Mouse (Mus musculus): ENCODE measurements around the gene Vasp. TPM values are rescaled to one million over a fixed set of nuclear protein-coding genes. Genes with fewer than 3 reads are reported as not detected.

The Vasp gene
- polyA plus RNA-seq, 1 experiment = 66.4 TPM

DNA sequence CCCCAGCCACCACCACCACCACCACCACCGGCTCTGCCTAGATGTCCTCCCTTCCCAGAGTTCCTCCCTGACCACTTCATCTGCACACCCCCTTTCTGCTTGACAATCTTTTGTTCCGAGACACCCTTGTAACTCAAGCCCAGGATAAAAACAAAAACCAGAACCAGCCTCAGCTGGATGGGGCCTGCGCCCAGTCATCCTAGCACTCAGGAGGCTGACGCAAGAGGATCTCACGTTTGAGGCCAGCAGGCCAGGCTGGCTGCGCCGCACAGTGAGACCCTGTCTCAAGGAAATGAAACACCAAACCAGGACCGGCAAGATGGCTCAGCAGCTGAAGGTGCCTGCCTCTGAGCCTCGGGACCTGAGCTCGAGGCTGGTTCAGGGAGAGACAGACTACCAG, 4.6 kb downstream of the Vasp start:
- TF ChIP-seq POLR2A (IDR thresholded peaks at IDR 0.05; ENCODE audit: borderline replicate concordance, extremely low read depth, insufficient read depth, insufficient read length, poor library complexity, severe bottlenecking) (no peak), CTCF (IDR thresholded peaks at IDR 0.05; ENCODE audit: borderline replicate concordance, extremely low read depth, insufficient read depth, insufficient read length) (no peak)
- DNase-seq (ENCODE audit: low read depth) = no peak

DNA sequence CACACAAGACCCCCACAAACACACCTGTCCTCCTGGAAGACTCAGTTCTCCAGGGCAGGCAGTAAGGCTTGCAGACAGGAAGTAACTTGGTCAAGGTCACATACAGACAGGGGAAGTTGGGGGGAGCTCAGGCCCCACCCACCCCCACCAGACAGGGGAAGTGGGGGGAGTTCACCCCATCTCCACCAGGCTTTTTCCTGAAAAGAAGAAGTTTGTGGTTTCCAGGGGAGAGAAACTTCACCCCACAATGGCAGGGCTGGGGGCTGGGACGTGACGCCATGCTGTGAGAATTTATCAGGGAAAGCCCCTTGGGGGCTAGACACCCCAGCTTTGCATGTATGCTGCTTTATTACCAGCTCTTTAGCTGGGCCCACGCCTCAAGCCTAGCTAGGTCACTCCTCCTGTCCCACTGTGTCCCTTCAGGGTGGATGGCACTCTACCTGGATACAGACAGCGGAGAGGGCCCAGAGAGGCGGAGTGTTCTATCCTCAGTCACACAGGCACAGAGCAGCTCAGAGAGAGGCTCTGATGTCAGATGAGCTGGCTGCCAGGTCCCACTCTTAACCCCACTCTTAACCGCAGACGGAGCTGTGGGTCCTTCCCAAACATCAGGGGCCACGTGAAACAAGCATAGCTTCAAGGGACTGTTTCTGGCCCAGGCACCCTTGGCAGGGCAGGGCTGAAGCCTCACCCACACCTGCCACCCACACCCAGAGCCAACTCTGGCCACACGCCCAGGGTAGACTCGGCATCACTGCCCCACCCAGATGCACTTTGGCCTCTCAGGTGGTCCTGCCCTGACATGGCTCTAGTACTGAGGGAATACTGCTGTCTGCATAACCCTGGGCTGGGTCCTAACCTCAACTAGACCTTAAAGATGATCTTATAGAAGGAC, 5.4 kb downstream of the Vasp start:
- no peak for TF ChIP-seq CTCF (IDR thresholded peaks at IDR 0.05; ENCODE audit: borderline replicate concordance, extremely low read depth, insufficient read depth, insufficient read length)
- TF ChIP-seq POLR2A (IDR thresholded peaks at IDR 0.05; ENCODE audit: borderline replicate concordance, extremely low read depth, insufficient read depth, insufficient read length, poor library complexity, severe bottlenecking) = no peak
- DNase-seq (ENCODE audit: low read depth) = no peak

DNA sequence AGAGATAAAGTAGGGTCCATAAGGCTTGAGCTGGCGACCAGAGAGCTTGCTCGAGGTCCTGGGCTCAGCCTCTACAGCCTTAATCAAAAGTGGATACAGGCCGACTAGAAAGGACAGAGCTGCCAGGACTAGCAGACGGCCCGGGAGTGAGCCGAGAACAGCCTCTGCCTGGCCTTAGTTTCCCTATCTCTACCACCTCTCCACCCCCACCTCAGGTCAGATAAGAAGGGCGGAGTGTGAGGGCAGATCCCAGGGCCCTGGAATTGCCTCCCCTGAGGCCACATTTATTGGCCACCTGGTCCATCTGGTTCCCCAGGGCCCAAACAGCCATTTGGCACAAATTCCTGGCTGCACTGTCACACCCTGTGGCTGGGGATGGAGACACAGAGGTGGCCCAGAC, 6.5 kb downstream of the Vasp start:
- TF ChIP-seq CTCF (IDR thresholded peaks at IDR 0.05; ENCODE audit: borderline replicate concordance, extremely low read depth, insufficient read depth, insufficient read length) (no peak), POLR2A (IDR thresholded peaks at IDR 0.05; ENCODE audit: borderline replicate concordance, extremely low read depth, insufficient read depth, insufficient read length, poor library complexity, severe bottlenecking) (no peak)
- no peak for DNase-seq (ENCODE audit: low read depth)

DNA sequence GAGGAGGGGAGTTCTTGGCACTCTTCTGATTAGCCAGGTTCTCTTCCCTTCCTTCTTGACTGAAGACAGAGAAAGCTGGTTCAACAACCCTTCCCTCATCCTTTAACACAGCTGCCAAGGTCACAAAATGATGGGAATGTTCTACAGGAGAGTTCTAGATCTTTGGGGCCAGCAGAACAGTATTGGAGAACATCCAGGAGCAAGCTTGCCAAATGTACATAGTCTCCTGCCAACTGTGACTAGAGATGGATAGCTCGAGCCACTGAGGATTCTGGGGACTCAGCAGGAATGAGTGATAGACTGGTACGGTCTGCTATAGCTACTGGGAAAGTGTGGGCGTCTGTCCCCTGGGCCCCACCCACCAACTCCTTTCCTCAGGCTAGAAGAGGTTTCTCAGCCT, 13.3 kb downstream of the Vasp start:
- no peak for DNase-seq (ENCODE audit: low read depth)
- TF ChIP-seq POLR2A (IDR thresholded peaks at IDR 0.05; ENCODE audit: borderline replicate concordance, extremely low read depth, insufficient read depth, insufficient read length, poor library complexity, severe bottlenecking) (no peak), CTCF (IDR thresholded peaks at IDR 0.05; ENCODE audit: borderline replicate concordance, extremely low read depth, insufficient read depth, insufficient read length) (no peak)

DNA sequence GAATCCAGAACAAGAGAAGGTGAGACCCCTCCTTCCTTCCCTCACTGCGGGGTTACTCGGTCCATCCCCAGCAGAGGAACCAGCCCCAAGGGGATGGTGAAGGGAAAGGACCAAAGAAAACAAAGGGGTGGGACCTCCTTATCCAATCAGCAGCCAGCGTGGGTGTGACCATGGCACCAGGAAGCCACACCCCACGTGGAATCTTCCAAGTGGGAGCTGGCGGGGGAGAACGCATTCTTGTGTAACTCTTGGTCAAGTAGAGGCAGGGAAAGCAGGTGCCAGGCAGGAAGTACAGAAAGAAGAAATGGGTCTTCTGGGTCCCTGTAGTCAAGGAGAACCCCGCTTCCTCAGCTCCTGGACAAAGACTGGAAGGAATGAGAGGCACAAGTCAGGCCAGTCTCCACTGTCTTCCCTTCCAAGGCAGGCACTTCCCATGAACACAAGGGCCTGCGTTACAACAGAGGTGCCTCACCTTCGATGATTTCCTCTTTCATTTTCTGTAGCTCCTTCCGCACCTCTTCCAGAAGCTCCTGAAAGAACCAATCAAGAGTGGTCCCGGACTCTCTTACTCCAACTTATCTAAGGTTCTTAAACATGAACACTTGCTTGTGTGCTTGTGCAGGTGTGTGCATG, 14.1 kb downstream of the Vasp start:
- peak; percentile 85 for DNase-seq (ENCODE audit: low read depth)
- TF ChIP-seq CTCF (IDR thresholded peaks at IDR 0.05; ENCODE audit: borderline replicate concordance, extremely low read depth, insufficient read depth, insufficient read length) (no peak), POLR2A (IDR thresholded peaks at IDR 0.05; ENCODE audit: borderline replicate concordance, extremely low read depth, insufficient read depth, insufficient read length, poor library complexity, severe bottlenecking) (no peak)

DNA sequence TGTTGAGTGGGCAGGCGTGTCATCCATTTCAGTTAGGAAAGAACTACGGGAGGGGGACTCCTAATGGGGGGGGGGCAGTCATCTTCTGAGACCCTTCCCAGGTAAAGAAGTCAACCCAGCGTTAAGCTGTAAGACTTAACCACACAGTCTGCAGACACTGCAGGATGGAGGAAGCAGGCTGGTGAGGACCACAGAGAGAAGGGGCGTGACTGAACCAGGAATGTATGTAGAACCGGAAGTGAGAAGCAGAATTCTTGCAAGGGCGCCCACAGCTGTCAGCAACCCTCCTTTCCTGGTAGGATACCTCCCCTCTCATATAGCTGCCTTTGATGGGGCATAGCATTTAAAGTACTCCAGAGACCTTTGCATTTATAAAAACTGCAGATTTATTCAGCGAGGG, 15.1 kb downstream of the Vasp start:
- no peak for DNase-seq (ENCODE audit: low read depth)
- TF ChIP-seq POLR2A (IDR thresholded peaks at IDR 0.05; ENCODE audit: borderline replicate concordance, extremely low read depth, insufficient read depth, insufficient read length, poor library complexity, severe bottlenecking) (no peak), CTCF (IDR thresholded peaks at IDR 0.05; ENCODE audit: borderline replicate concordance, extremely low read depth, insufficient read depth, insufficient read length) (no peak)

DNA sequence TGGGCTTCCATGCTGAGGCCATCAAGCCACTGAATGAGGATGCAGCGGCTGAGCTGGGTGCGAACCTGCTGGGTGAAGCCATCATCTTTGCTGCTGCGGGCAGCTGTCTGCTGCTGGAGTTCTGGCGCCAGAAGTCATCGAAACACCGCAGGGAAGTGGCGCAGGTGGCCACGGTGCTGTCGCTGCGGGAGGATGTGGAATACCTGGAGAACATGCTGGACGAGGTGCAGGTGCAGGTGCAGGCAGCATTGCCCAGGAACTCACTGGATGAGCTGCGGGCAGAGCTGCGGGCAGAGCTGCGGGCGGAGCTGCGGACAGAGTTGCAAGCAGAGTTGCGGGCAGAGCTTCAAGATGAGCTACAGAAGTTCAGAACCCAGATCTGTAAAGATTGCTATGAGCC, 16.2 kb downstream of the Vasp start:
- no peak for DNase-seq (ENCODE audit: low read depth)
- TF ChIP-seq CTCF (IDR thresholded peaks at IDR 0.05; ENCODE audit: borderline replicate concordance, extremely low read depth, insufficient read depth, insufficient read length) (no peak), POLR2A (IDR thresholded peaks at IDR 0.05; ENCODE audit: borderline replicate concordance, extremely low read depth, insufficient read depth, insufficient read length, poor library complexity, severe bottlenecking) (no peak)

DNA sequence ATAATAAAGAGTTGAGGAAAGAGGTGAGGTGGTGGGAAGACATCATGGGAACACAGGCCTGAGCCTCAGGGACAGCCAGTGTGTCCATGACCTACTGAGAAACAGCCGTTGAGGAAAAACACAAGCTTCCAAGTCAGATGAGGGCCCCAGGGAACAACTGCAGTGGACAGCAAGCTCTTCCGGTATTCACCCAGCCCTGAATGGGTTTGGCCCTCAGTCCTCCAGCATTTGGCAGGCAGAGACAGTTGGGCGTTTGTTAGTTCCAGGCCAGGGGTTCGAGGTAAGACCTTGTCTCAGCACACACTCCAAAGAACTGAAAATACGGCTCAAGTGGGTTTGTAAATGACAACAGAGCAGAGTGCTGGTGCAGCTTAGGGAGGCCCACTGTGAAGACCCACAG, 18.2 kb downstream of the Vasp start:
- TF ChIP-seq POLR2A (IDR thresholded peaks at IDR 0.05; ENCODE audit: borderline replicate concordance, extremely low read depth, insufficient read depth, insufficient read length, poor library complexity, severe bottlenecking) (no peak), CTCF (IDR thresholded peaks at IDR 0.05; ENCODE audit: borderline replicate concordance, extremely low read depth, insufficient read depth, insufficient read length) (no peak)
- DNase-seq (ENCODE audit: low read depth) = no peak

DNA sequence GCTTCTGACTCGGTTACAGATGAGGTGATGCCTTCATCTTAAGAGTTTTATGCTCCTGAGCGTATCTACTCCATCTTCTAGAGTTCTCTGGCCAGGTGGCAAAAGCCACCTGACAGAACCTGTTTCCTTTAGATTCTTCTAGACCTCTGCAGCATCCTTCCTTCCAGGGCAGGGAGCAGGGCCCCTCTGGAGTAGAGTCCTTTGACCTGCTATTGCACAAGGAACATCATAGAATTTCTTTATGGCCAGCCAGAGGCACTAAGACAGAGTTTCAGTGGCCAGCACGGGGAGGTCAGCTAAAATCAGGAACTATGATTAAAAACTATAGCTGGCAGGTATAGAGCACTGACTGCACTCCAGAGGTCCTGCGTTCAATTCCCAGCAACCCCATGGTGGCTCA, 19.5 kb downstream of the Vasp start:
- TF ChIP-seq POLR2A (IDR thresholded peaks at IDR 0.05; ENCODE audit: borderline replicate concordance, extremely low read depth, insufficient read depth, insufficient read length, poor library complexity, severe bottlenecking) (no peak), CTCF (IDR thresholded peaks at IDR 0.05; ENCODE audit: borderline replicate concordance, extremely low read depth, insufficient read depth, insufficient read length) (no peak)

DNA sequence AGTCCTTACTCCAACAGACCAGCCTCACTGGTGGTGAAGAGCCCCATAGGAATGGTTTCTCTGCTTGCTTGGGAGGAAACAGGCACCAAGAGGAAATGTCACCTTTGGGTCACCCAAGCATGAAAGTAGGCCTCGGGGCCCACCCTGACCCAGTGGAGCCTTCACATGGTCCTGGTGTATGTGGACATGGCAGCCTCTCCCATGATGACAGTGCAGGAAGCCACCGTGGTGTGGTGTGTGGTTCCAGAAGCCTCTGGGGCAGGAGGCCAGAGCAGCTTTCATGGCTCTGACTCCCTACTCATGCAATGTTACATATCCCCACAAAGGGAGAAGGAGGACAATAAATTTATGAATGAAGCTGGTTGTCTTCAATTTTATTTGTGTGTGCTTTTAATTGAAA, 24.1 kb downstream of the Vasp start:
- no peak for DNase-seq (ENCODE audit: low read depth)
- TF ChIP-seq POLR2A (IDR thresholded peaks at IDR 0.05; ENCODE audit: borderline replicate concordance, extremely low read depth, insufficient read depth, insufficient read length, poor library complexity, severe bottlenecking) = no peak
- no peak for TF ChIP-seq CTCF (IDR thresholded peaks at IDR 0.05; ENCODE audit: borderline replicate concordance, extremely low read depth, insufficient read depth, insufficient read length)

More for the DNA sequence above, 19.5 kb downstream of the Vasp start:
- no peak for DNase-seq (ENCODE audit: low read depth)

DNA sequence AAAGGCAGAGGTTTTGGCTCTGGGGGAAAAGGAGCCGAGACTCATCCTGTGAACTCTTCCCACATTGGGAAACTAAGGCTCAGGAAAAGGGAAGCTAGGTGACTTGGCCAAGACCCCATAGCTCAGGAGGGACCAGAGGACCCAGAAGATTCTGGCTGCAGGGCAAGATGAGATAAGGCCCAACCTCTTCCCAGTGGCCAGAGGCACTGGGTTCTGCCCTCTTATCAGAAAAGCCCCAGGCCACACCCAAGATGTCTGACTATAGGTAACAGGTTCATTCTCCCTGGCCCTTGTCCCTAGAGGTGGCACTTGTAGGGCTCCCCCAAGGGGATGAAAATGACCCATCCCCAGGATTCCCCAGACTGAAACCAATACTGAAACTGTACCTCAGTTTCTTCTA, 24.8 kb downstream of the Vasp start:
- TF ChIP-seq CTCF (IDR thresholded peaks at IDR 0.05; ENCODE audit: borderline replicate concordance, extremely low read depth, insufficient read depth, insufficient read length) = no peak
- TF ChIP-seq POLR2A (IDR thresholded peaks at IDR 0.05; ENCODE audit: borderline replicate concordance, extremely low read depth, insufficient read depth, insufficient read length, poor library complexity, severe bottlenecking) = no peak
- DNase-seq (ENCODE audit: low read depth) = no peak

DNA sequence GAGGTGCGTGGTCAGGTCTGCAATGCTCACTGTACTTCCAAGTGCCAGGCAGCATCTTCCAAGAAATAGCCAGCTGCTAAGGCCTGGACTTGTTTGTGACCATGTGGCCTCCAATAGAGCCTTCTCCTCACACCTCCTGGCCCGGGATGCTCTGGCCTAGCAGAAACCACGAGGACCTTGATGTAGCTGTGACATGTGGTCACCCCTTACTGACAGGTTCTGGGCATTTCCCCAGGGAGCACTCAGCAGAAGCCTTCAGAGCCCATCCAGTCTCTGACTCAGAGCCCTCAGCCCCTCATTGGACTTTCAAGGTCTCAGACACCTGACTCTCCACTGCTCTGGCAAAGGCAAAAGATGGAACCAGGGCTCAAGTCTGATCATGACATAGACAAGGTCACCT, 26.5 kb downstream of the Vasp start:
- TF ChIP-seq POLR2A (IDR thresholded peaks at IDR 0.05; ENCODE audit: borderline replicate concordance, extremely low read depth, insufficient read depth, insufficient read length, poor library complexity, severe bottlenecking) (no peak), CTCF (IDR thresholded peaks at IDR 0.05; ENCODE audit: borderline replicate concordance, extremely low read depth, insufficient read depth, insufficient read length) (no peak)
- DNase-seq (ENCODE audit: low read depth) = no peak
